Mouse (Mus musculus) spleen, adult 10 weeks (tissue): ENCODE data around the gene Nr0b2. TPM values are rescaled to one million over a fixed set of nuclear protein-coding genes. Genes with fewer than 3 reads are reported as not detected.

Experiments used
- polyA plus RNA-seq: library from polyadenylated mRNA; stranded (reverse); fragments of 350-450 nt; fragmentation: Illumina TruSeq; extraction: RNeasy Lipid Tissue Mini Kit (QIAGEN cat#74804); gene quantifications from one replicate; pipeline ENCODE4 v1.2.3, GENCODE M21; 2015; ENCODE audit warnings: low replicate concordance; ENCODE audit not compliant: insufficient read depth

The Nr0b2 gene
- not detected for polyA plus RNA-seq

DNA sequence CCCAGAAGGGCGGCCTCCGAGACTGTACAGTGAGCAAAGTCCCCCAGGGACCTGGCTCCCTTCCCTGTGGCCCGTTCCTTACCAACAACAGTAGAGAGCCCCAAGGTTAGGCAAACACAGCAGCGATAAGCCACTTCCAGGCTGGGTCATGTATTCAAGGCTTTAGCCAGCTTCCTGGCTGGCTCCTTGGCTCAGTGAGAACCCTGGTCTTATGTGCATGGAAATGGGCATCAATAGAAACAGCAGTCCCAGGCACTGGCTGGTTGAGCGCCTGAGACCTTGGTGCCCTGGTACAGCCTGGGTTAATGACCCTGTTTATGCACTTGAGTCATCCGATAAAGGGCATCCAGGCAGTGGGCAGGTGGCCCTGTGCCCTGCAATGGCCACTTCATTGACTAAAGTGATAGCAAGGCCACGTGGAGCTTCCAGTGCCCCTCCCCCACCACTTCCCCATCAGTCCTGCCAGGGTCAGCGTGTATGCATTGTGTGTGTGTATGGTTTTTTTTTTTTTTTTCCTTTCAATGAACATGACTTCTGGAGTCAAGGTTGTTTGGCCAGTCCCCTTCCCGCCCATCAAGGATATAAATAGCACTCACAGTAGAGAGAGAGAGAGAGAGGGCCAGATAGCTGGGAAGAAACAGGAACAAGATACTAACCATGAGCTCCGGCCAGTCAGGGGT lies at the start of gene Nr0b2:
Gene Nr0b2, plus strand, starts transcription at position 609 of the 680 bp plus-strand sequence.

DNA sequence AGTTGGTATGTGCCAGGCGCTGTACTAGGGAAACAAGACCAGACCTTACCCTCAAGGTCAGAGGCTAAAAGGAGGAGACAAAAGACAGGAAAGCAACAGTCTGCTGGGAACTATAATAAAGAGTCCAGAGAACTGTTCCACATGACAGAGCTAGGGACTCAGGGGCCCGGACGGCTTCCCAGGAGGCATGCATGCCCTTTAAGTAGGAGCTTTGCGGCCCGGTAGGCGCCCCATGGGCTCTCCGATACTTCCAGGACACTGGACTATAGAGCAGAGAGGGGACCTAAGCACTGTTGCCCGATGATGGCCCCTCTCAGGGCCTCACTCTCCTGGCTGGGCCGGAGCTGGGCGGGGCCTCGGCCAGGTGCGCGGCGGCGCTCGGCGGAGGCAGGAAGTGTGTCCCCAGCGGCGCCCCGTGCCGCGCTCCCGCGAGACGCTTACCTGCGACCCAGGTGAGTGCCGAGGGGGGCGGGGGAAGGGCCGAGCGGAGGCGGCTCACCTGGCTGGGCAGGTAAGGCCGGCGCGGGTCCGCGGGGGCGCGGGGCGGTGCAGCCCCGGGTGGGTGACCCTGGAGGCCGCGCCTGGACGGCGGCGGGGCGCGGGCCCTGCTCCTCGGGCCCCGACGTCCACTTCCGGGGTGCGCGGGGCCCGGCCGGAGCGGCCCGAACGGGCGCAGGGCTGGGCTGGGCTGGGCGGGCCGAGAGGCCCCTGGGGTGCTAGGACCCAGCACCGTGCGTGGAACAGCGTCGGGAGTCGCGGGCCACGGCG lies 34.4 kb upstream of the Nr0b2 start, which contains the start of gene Kdf1:
Gene Kdf1, plus strand, starts transcription at position 363 of the 768 bp plus-strand sequence.

DNA sequence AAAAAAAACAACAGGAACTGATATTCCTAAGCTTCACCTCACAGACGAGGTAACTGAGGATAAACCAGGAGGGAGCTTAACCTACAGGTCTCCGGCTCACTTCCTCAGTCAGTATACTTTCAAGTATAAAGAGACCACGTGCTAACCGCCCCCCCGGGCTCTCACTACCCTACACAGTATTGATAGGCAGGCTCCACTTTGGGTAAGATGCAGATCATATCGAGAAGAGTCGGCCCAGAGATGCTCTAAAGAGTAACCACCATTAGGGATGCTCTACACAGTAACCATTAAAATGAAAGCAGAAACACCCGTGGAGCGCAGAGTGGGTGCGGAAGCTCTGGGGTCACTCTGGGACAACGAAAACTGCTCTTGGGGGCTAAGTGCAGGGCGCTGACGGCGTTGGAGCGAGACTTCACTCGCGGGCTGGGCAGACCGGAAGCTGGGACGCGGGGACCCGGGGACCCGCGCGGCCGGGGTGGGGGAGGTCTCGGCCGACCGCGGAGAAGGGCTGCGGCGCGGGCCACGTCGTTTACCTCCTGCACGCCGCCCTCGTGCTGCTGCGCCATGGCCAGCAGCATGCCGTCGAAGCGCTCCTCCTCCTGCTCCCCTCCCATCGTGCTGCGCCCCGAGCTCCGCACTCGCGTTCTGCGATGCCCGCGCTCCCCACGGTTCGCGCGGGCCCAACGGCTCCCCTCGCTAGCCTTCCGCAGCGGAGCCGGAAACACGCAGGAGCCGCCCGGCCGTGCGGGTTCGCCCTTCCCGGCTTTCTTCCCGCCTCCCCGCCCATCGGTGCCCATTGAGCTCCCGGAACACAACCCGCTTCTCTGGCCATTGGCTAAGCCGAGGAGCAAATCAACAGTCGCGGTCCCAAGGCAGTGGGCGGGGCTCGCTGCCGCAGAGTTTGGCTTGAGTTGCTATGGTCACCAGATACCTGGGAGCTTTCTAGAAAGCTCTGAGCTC lies 7.6 kb upstream of the Nr0b2 start, which contains the start of gene Nudc:
Gene Nudc, minus strand, starts transcription at position 725 of the 960 bp plus-strand sequence.

DNA sequence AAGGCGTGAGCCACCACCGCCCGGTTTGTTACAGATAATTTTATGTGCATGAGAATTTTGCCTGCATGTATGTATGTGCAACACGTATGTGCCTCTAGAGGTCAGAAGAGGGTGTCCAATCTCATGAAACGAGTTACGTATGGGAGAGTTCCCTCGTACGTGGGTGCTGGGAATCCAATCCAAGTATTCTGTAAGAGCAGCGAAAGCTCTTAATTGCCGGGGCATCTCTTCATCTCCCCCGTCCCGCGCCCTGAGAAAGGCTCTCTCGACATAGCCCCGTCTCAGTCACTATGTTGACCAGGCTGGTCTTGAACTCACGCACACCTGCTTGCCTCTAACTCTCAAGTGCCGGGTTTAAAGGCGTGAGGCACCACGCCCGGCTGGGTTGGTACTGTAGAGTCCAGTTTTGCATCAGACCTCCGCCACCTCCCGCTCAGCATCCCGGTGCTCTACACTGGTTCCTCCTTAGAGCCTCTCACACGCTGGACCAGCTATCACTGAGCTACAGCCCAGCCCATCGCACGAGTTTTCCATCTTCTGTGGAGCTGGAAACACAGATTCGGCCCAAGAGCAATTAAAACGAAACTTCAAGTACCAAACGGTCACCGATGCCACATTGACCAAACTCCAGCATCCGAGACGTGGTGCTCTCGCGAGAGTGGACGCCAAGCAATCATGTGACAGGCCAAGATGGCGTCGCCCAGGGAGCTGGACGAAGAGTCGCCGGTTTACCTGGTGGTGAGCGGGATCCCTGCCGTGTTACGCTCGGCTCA lies 21.1 kb downstream of the Nr0b2 start, which contains the start of gene Gpatch3:
Gene Gpatch3, plus strand, starts transcription at position 676 of the 773 bp plus-strand sequence.

DNA sequence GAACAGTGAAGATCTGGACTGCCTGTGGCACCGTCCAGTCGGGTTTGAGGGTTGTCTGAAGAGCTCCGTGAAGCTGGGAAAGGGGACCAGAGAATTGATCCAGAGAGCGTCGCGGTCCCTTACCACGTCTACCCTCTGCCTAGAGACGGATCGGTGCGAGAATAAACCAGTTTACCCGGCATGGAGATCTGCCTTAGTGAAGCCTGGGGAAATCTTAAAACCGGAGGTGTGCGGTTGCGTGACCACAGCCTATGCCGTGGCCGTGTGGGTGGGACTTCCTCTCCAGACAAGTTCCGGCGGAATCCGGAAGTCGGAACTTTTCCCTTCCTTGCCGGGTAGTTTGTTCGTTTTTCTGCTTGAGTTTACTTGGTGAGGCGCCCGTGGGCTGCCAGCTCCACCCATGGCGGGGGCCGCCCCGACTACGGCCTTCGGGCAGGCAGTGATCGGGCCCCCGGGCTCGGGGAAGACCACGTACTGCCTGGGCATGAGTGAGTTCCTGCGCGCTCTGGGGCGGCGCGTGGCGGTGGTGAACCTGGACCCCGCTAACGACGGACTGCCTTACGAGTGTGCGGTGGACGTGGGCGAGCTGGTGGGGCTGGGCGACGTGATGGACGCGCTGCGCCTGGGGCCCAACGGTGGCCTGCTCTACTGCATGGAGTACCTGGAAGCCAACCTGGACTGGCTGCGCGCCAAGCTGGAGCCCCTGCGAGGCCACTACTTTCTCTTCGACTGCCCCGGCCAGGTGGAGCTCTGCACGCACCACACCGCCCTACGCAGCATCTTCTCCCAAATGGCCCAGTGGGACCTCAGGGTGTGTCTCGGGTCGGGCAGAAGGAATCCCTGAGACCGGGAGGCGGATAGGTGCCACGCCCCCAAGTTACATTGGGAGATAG lies 31.1 kb downstream of the Nr0b2 start, which contains the start of gene Gpn2:
Gene Gpn2, plus strand, starts transcription at position 304 of the 893 bp plus-strand sequence.

DNA sequence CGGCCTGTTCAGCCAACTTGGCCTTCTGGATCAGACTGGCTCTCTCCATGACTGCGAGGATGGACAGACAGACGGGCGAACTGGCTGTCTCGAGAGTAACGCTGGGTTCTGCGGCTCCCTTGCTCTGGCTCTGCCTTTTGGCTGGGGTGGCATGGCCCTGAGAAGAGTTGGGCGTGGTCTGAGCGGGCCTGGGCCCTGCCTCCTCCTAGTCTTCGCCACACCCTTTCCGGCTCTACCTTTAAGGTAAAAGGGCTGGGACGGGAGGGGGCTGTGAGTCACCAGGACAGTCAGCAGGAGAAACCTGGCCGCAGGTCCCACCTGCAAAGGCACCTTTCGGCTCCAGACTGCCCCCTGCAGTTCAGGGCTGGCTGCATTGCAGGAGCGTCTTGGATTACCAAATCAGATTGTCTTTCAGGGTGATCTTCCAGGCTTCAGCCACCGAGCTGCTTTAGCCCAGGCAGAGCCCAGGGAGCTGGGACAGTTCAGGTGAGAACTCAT lies 48.6 kb downstream of the Nr0b2 start, which contains the start of gene Sfn:
Gene Sfn, minus strand, starts transcription at position 448 of the 498 bp plus-strand sequence.

Other genes starting within 250 kb of the Nr0b2 start
- 8.3 TPM for gene Wdtc1, start 199.9 kb upstream of the Nr0b2 start, polyA plus RNA-seq
- 12.0 TPM for gene Slc9a1, start 183.7 kb upstream of the Nr0b2 start, polyA plus RNA-seq
- 0.12 TPM for gene Tent5b, start 73.2 kb upstream of the Nr0b2 start, polyA plus RNA-seq
- 1.0 TPM for gene Trnp1, start 54.8 kb upstream of the Nr0b2 start, polyA plus RNA-seq
- gene Kdf1, start 34.4 kb upstream of the Nr0b2 start, polyA plus RNA-seq, result not detected
- gene Nudc, start 7.4 kb upstream of the Nr0b2 start, polyA plus RNA-seq, result 78.9 TPM
- 7.4 TPM for gene Gpatch3, start 21.4 kb downstream of the Nr0b2 start, polyA plus RNA-seq
- 6.8 TPM for gene Gpn2, start 31.0 kb downstream of the Nr0b2 start, polyA plus RNA-seq
- 5.5 TPM for gene Sfn, start 48.8 kb downstream of the Nr0b2 start, polyA plus RNA-seq
- 106 TPM for gene Zdhhc18, start 96.8 kb downstream of the Nr0b2 start, polyA plus RNA-seq
- gene Pigv, start 119.3 kb downstream of the Nr0b2 start, polyA plus RNA-seq, result 17.2 TPM
- 89.7 TPM for gene Arid1a, start 203.4 kb downstream of the Nr0b2 start, polyA plus RNA-seq